Mouse (Mus musculus) small intestine, adult 2 months (tissue): ENCODE data around the gene Itprid2. TPM values are rescaled to one million over a fixed set of nuclear protein-coding genes. Genes with fewer than 3 reads are reported as not detected.

ENCODE experiments used
- H3K27ac ChIP-seq: fragments of 200-500 bp; 2 replicates; pipeline ENCODE4 v1.5.1; 2012; ENCODE audit warnings: low read depth, low read length, control low read depth, inconsistent platforms; ENCODE audit not compliant: insufficient read depth
- H3K27me3 ChIP-seq: fragments of 200-500 bp; 2 replicates; pipeline ENCODE4 v1.6.1; 2012; ENCODE audit warnings: mild to moderate bottlenecking, moderate library complexity, low read length, inconsistent platforms; ENCODE audit not compliant: control insufficient read depth, insufficient read depth
- H3K36me3 ChIP-seq: fragments of 200-500 bp; 2 replicates; pipeline ENCODE4 v1.6.1; 2012; ENCODE audit warnings: mild to moderate bottlenecking, low read length, control low read depth, inconsistent platforms; ENCODE audit not compliant: control insufficient read depth, insufficient read depth
- H3K4me1 ChIP-seq: fragments of 200-500 bp; 2 replicates; pipeline ENCODE4 v1.6.1; 2012; ENCODE audit warnings: low read length, inconsistent platforms, mixed read lengths; ENCODE audit not compliant: control insufficient read depth, insufficient read depth, insufficient read length
- H3K4me3 ChIP-seq: fragments of 200-500 bp; 2 replicates; pipeline ENCODE4 v1.5.1; 2012; ENCODE audit warnings: low read depth, mild to moderate bottlenecking, control low read depth, inconsistent platforms, low read length, moderate library complexity
- CTCF ChIP-seq: fragments of 200-500 bp; IDR thresholded peaks from 2 replicates; pipeline ENCODE4 v1.5.1; 2012; ENCODE audit warnings: low read depth, mild to moderate bottlenecking, control low read depth, inconsistent platforms, low read length, moderate library complexity, mixed read lengths; ENCODE audit not compliant: insufficient replicate concordance, insufficient read length; ENCODE audit errors: extremely low read depth
- POLR2A ChIP-seq: fragments of 200-500 bp; IDR thresholded peaks from 2 replicates; pipeline ENCODE4 v1.6.1; 2012; ENCODE audit warnings: low read depth, mild to moderate bottlenecking, control low read depth, inconsistent platforms, low read length, moderate library complexity
- WGBS: fragments of 180-500 bp; shearing (Covaris S2); methylation state at CpG from one replicate; pipeline ENCODE4 v1.1.7; 2018; 5-methylcytosine and 5-hydroxymethylcytosine counted together
- polyA plus RNA-seq: library from polyadenylated mRNA; depleted of rRNA; stranded (reverse); fragments of >200 nt; gene quantifications from 2 replicates; pipeline ENCODE4 v1.2.3, GENCODE M21; 2012

Gene Itprid2
- polyA plus RNA-seq, 1 experiment: 29.2 TPM

DNA sequence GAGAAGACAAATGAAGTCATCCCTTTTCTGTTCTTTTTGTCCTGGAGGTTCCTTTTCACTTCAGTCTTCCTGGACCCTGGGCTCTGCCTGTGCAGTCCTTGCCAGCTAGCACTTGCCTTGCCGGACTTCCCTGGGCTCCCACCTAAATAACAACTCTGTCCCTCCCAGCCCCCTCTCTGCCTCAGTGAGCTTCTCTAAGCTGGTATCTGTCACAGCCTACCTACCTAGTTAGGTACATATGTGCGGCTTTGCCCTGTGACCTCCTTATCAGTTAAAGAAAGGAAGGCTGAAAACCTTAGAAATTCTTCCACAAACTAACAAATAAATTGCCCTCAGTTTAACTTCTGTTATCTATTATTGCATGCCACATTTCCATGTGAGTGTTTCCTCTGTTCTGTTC is 28.0 kb upstream of the Itprid2 start:
- no peaks in the 10 kb centered on the region for H3K27me3 ChIP-seq
- WGBS: 72% methylated on average over 2 of the region's 2 CpGs
- H3K4me1 ChIP-seq: peaks cover 16% of the 10 kb centered on the region; the same call in 1 of the 2 replicates
- no peaks in the 10 kb centered on the region for H3K36me3 ChIP-seq
- H3K27ac ChIP-seq: no peak overlapping the region
- TF ChIP-seq CTCF (no peak), POLR2A (no peak)
- H3K4me3 ChIP-seq: no peak overlapping the region

DNA sequence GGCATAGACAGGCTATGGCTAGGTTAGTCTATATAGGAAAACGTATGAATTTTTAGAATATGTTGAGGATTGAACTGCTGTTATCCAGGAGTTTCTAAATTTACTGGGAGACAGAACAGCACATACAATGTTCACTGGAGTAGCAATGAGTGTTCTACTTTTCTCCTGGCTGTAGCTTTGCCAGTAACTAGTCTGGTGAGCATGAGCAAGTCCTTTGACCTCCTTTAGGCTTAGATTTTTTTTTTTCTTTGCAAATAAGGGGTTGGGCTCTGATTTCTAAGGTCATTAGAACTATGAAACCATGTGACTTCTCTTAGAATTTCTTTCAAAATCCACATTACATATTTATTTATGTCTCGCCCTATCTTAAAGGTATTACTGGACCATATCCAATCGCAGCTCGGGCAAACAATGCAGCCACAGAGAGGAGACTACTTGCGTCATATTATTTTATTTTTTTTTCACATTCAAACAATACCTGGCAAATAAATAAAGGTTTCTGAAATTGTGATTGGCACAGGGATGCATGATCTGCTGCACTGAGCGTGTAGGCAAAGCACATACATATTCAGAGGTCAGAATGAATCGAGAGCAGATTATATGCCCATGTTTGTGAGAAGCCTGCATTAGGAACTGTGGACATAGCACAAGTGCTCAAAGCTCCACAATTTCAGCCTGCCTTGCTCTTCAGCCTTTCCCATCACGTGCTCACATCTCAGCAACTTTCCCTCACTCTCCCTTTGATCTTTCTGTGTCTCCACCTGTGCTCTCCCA is 26.7 kb upstream of the Itprid2 start:
- Histone ChIP-seq H3K27ac (no peak overlapping the region; the same call in 1 of the 2 replicates), H3K27me3 (no peaks in the 10 kb centered on the region), H3K36me3 (no peaks in the 10 kb centered on the region), H3K4me3 (no peak overlapping the region), H3K4me1 (peaks cover 11% of the 10 kb centered on the region; the same call in 1 of the 2 replicates)
- 44% methylated on average over 8 of the region's 8 CpGs for WGBS
- TF ChIP-seq CTCF (no peak), POLR2A (no peak)

DNA sequence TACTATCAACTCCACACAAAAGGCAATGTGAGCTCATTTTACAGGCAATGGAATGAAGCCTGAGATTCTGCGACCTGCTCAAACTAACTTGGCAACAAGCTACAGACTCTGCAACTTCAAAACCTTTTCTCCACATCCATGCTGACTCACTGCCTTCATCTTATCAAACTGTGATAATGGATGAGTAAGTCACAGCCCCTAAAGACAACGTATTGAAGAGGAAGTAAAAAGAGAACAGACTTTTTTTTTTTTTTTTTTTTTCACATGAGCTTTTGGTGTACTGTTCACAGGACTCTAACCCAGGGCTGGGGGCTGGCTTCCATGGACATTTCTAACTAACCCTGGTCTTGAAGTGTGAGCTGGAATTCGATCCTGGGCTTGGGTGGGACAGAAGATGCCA is 24.3 kb upstream of the Itprid2 start:
- Histone ChIP-seq H3K4me3 (no peak overlapping the region), H3K36me3 (no peaks in the 10 kb centered on the region), H3K4me1 (peaks cover 5% of the 10 kb centered on the region; the same call in 1 of the 2 replicates), H3K27ac (no peak overlapping the region), H3K27me3 (no peaks in the 10 kb centered on the region)
- TF ChIP-seq CTCF (no peak), POLR2A (no peak)
- 29% methylated on average over 3 of the region's 3 CpGs for WGBS

DNA sequence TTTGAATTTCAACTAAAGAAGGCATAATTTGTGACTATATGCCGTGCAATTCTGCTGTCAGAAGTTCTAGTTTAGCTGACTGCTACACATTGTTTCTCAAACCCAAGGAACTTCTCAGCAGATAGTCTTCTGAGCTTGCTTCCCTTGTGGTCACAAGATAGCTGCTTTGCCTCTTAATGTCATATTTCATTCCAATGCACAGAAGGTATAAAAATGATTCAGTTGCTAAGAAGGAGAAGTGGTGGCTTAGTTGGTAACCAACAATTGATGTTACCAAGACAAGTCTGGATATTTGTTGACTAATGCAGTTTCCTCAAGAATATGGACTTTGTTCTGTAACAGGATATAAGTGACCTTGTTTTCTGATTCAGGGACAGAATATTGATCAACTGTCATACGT is 17.0 kb upstream of the Itprid2 start:
- H3K36me3 ChIP-seq: no peaks in the 10 kb centered on the region
- WGBS: 64% methylated on average over 2 of the region's 2 CpGs
- no peaks in the 10 kb centered on the region for H3K27me3 ChIP-seq
- TF ChIP-seq POLR2A: no peak
- TF ChIP-seq CTCF: no peak
- H3K4me3 ChIP-seq: no peak overlapping the region
- H3K4me1 ChIP-seq: peaks cover 7% of the 10 kb centered on the region; the same call in 1 of the 2 replicates
- H3K27ac ChIP-seq: peak overlapping the region; percentile 88; the same call in 1 of the 2 replicates

DNA sequence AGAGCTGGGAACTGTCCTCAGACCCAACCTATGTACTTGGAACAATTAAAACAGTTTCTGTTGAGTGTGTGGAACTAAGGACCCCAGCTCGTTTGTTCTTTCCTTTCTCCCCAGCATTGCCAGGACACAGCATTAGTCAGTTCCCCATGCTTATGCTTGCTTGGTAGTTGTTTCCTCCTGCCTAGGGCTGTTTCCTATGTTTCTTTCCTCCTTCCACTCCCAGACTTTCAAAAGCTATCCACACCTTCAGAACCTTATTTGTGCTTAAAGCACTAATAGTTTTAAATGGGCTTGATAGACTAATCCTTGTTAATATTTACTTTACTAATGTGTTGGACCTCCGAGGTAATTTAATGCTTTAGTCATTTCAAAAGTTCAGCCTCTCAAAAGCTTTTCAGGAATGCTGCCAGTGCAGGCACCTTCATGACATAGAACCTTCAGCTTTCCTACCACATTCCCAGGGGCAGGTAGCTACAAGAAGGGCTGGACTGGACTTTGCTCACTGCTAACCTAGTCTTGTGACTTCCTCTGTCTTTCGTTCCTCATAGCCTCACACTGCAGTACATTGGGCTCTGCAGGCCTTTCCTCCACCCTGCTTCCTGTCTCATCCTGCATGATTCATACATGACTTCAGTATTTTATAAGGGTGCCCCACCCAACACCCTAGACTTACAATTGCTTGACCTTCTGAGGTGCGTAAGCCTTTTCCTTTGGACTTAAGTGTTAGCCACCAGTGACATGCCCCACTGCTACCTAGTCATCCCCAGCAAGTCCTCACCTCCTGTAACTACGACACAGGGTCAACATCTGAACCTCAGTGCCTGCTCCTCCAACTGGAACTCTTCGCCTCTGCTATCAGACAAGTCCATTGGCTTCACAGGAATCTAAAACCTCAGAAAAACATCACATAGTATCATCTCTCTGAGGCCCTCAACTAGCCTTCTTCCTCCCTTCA is 16.3 kb upstream of the Itprid2 start:
- Histone ChIP-seq H3K4me1 (peaks cover 7% of the 10 kb centered on the region; the same call in 1 of the 2 replicates), H3K36me3 (no peaks in the 10 kb centered on the region), H3K27me3 (no peaks in the 10 kb centered on the region), H3K27ac (peak overlapping the region; percentile 88), H3K4me3 (no peak overlapping the region)
- TF ChIP-seq CTCF: no peak
- no peak for TF ChIP-seq POLR2A
- 46% methylated on average over 6 of the region's 6 CpGs for WGBS

DNA sequence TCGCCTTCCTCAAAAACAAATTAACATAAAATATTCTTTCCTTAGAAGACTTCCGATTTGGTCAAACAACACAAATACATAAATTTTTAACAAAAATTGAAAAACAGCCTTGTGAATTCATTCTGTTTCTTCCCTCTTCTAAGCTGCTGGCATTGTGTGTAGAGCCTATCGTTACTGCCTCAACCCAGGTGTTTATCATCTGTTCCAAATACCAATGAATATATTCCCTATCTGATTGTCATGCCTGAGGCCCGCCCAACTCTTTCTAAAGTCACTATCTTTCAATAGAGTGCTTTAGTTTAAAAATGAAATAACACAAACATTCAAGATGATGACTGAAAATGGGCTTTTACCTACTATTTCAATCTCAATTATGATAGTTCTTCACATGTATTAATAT is 11.9 kb upstream of the Itprid2 start:
- TF ChIP-seq POLR2A: no peak
- no peak for TF ChIP-seq CTCF
- Histone ChIP-seq H3K36me3 (no peaks in the 10 kb centered on the region), H3K4me3 (no peak overlapping the region), H3K4me1 (peaks cover 7% of the 10 kb centered on the region; the same call in 1 of the 2 replicates), H3K27me3 (no peaks in the 10 kb centered on the region), H3K27ac (no peak overlapping the region)
- WGBS: 81% methylated on average over 4 of the region's 4 CpGs
